Mouse (Mus musculus) left cerebral cortex, adult 11 months (tissue): ENCODE measurements around the gene Lpar5.
"Not testable (repeated sequence)": the region's sequence is repeated elsewhere in the genome, so short reads cannot be mapped to it uniquely, and the experiment has no call there.

Experiments used
- DNase-seq: peaks from one replicate; pipeline ENCODE4 v3.0.0; 2022; ENCODE audit warnings: low spot score

The Lpar5 gene

GRCm38 (mm10) chr6:125067571-125067995 is at the start of gene Lpar5:
Gene Lpar5, plus strand, starts transcription at chr6:125067920.
- no peak for DNase-seq

GRCm38 (mm10) chr6:125030532-125030931 is 37.2 kb upstream of the Lpar5 start:
- not testable (repeated sequence) for DNase-seq

- no peak for DNase-seq
Measured at GRCm38 (mm10) chr6:125031604-125032003, 36.1 kb upstream of the Lpar5 start.

- no peak for DNase-seq
Measured at GRCm38 (mm10) chr6:125038666-125039065, 29.1 kb upstream of the Lpar5 start.

- no peak for DNase-seq
Measured at GRCm38 (mm10) chr6:125039131-125039530, 28.6 kb upstream of the Lpar5 start.

- peak; percentile 90 for DNase-seq
Measured at GRCm38 (mm10) chr6:125039533-125040153, 28.1 kb upstream of the Lpar5 start, which contains the start of gene Ing4. Gene Ing4, plus strand, starts transcription at chr6:125039760.

GRCm38 (mm10) chr6:125040221-125040620 is 27.5 kb upstream of the Lpar5 start:
- no peak for DNase-seq

GRCm38 (mm10) chr6:125041047-125041446 is 26.7 kb upstream of the Lpar5 start:
- no peak for DNase-seq

GRCm38 (mm10) chr6:125042081-125042480 is 25.6 kb upstream of the Lpar5 start:
- no peak for DNase-seq

- peak; percentile 49 for DNase-seq
Measured at GRCm38 (mm10) chr6:125046691-125047090, 21.0 kb upstream of the Lpar5 start.

- no peak for DNase-seq
Measured at GRCm38 (mm10) chr6:125049678-125050077, 18.0 kb upstream of the Lpar5 start, which contains the start of gene Acrbp. Gene Acrbp, plus strand, starts transcription at chr6:125049689.

GRCm38 (mm10) chr6:125051237-125051636 is 16.5 kb upstream of the Lpar5 start:
- no peak for DNase-seq

GRCm38 (mm10) chr6:125061493-125061892 is 6.2 kb upstream of the Lpar5 start:
- DNase-seq, result no peak

GRCm38 (mm10) chr6:125062511-125062910 is 5.2 kb upstream of the Lpar5 start:
- no peak for DNase-seq

GRCm38 (mm10) chr6:125063906-125064305 is 3.8 kb upstream of the Lpar5 start:
- DNase-seq, result no peak

- DNase-seq, result not testable (repeated sequence)
Measured at GRCm38 (mm10) chr6:125065223-125065622, 2.5 kb upstream of the Lpar5 start.

GRCm38 (mm10) chr6:125071170-125071895 is 3.6 kb downstream of the Lpar5 start:
- DNase-seq, result no peak

GRCm38 (mm10) chr6:125071896-125072279 is 4.2 kb downstream of the Lpar5 start:
- no peak for DNase-seq

- DNase-seq, result no peak
Measured at GRCm38 (mm10) chr6:125073825-125074224, 6.1 kb downstream of the Lpar5 start.

- DNase-seq, result no peak
Measured at GRCm38 (mm10) chr6:125081394-125081793, 13.7 kb downstream of the Lpar5 start.

- peak; percentile 67 for DNase-seq
Measured at GRCm38 (mm10) chr6:125081797-125082560, 14.3 kb downstream of the Lpar5 start.

- no peak for DNase-seq
Measured at GRCm38 (mm10) chr6:125082801-125083386, 15.2 kb downstream of the Lpar5 start.
